ENCODE assay signal across 8 mouse cellular contexts in the genomic region with DNA sequence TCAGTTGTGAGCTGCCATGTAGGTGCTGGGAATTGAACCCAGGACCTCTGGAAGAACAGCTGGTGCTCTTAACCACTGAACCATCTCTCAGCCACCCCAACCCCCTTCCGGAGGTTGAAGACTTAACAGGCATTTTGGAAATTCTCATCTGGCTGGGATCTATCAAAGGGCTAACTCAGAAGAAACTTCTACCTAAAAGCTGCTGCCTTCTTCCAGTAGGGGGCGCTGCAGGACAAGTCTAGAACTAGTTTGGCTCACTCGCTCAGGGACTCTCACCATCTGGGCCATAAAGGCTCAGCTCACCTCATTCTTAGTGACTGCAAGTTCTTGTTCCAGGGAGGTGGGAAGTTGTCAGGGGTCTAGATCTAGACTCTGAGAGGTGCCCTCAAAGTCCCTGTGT. TPM values are rescaled to one million over a fixed set of nuclear protein-coding genes. Genes with fewer than 3 reads are reported as not detected.
A peak's percentile ranks its signal among the peaks of the same experiment; 100 is the strongest.
DNase-seq lines count a peak whose midpoint lies in the region; ATAC-seq and TF ChIP-seq lines count a peak whose summit lies in the region.

No protein-coding gene starts in this region.

- H3K4me3 ChIP-seq in heart, adult 2 months, result no peak overlapping the region
- no peak overlapping the region for H3K4me3 ChIP-seq in kidney, embryonic 16.5 days (ENCODE audit: low read length)
- no peak overlapping the region for H3K4me3 ChIP-seq in liver, embryonic 14.5 days (ENCODE audit: insufficient read depth in 1 of 2, low read depth in 2 of 2, low read length in 2 of 2)
- no peak overlapping the region for H3K4me3 ChIP-seq in olfactory bulb, adult 2 months (ENCODE audit: insufficient read depth, low read depth, low read length)

- no peaks in the 10 kb centered on the region for H3K36me3 ChIP-seq in heart, adult 2 months (ENCODE audit: control insufficient read depth, insufficient read depth, low read length)
- H3K36me3 ChIP-seq in kidney, embryonic 16.5 days (ENCODE audit: insufficient read depth, low read length), result peaks cover 8% of the 10 kb centered on the region; the same call in 1 of the 2 replicates
- no peaks in the 10 kb centered on the region for H3K36me3 ChIP-seq in liver, embryonic 14.5 days (replicated peaks; ENCODE audit: control insufficient read depth, insufficient read depth, low read depth)

- intact Hi-C loops in heart, adult 2 months (cut with DNase I), result loop anchor here (1.0 to 5.0 kb wide), 6 partner anchors 43 to 308 kb away; partner anchors contain the start of genes Cenpt, Gfod2, Ranbp10 and Tsnaxip1

- DNase-seq in CD4-positive, CD25-positive, alpha-beta regulatory T cell, adult 2 months (ENCODE audit: low read depth, low spot score), result peak; percentile 93
- DNase-seq in adrenal gland, adult 8-10 months, result peak; percentile 72
- DNase-seq in embryo, embryonic 11.5 days (ENCODE audit: low read depth, low spot score), result peak; percentile 85
- peak; percentile 82 to 89 for DNase-seq in heart, adult 2 months
- DNase-seq in liver, embryonic 14.5 days (ENCODE audit: low read depth in 3 of 3, low spot score in 3 of 3), result peak; percentile 72 to 83 (median 81)
- DNase-seq in thymus, adult 18-20 months, result peak; percentile 65 to 77

- peak; percentile 56 for ATAC-seq in kidney, embryonic 16.5 days (ENCODE audit: low FRiP score, low TSS enrichment)
- peak; percentile 59 for ATAC-seq in liver, embryonic 14.5 days (ENCODE audit: insufficient read depth)

- H3K4me1 ChIP-seq in heart, adult 2 months (ENCODE audit: control insufficient read depth, insufficient read depth, low read length), result peaks cover 3% of the 10 kb centered on the region; the same call in 1 of the 2 replicates
- H3K4me1 ChIP-seq in kidney, embryonic 16.5 days (ENCODE audit: insufficient read depth, low read length), result no peaks in the 10 kb centered on the region
- no peaks in the 10 kb centered on the region for H3K4me1 ChIP-seq in liver, embryonic 14.5 days (replicated peaks; ENCODE audit: control insufficient read depth in 2 of 2, insufficient read depth in 2 of 2, low read length in 1 of 2)
- no peaks in the 10 kb centered on the region for H3K4me1 ChIP-seq in olfactory bulb, adult 2 months (ENCODE audit: control insufficient read depth, insufficient read depth, low read length)

- H3K4me2 ChIP-seq in kidney, embryonic 16.5 days (replicated peaks; ENCODE audit: low read depth, low read length), result no peak overlapping the region
- no peak overlapping the region for H3K4me2 ChIP-seq in liver, embryonic 14.5 days (ENCODE audit: low read depth)

- no peak overlapping the region for H3K9ac ChIP-seq in heart, adult 2 months (ENCODE audit: low read depth, low read length)
- H3K9ac ChIP-seq in kidney, embryonic 16.5 days (replicated peaks; ENCODE audit: low read length), result no peak overlapping the region
- no peak overlapping the region for H3K9ac ChIP-seq in liver, embryonic 14.5 days (replicated peaks)

- H3K9me3 ChIP-seq in kidney, embryonic 16.5 days (ENCODE audit: low read length), result no peaks in the 10 kb centered on the region
- no peaks in the 10 kb centered on the region for H3K9me3 ChIP-seq in liver, embryonic 14.5 days (ENCODE audit: control insufficient read depth, low read length)

- peak; percentile 89 for TF ChIP-seq CTCF in heart, adult 2 months (IDR thresholded peaks at IDR 0.05)
- peak; percentile 93 for TF ChIP-seq CTCF in liver, embryonic 14.5 days (IDR thresholded peaks at IDR 0.05; ENCODE audit: low read depth)
- TF ChIP-seq CTCF in olfactory bulb, adult 2 months (IDR thresholded peaks at IDR 0.05; ENCODE audit: insufficient read depth, low read depth, low read length), result peak; percentile 26; the same call in 1 of the 2 replicates

- peak; percentile 87 for TF ChIP-seq EP300 in heart, adult 2 months (IDR thresholded peaks at IDR 0.05; ENCODE audit: insufficient read depth, low read depth, low read length)
- TF ChIP-seq EP300 in liver, embryonic 14.5 days (IDR thresholded peaks at IDR 0.05; ENCODE audit: low read depth), result no peak

- WGBS in heart, adult 2 months, result 6% methylated on average over 3 of the region's 3 CpGs
- WGBS in kidney, embryonic 16.5 days, result 8% methylated on average over 3 of the region's 3 CpGs
- WGBS in liver, embryonic 14.5 days (ENCODE audit: insufficient replicate concordance), result 5% methylated on average over 3 of the region's 3 CpGs
- WGBS in olfactory bulb, adult 2 months, result 7% methylated on average over 3 of the region's 3 CpGs

- H3K27me3 ChIP-seq in heart, adult 2 months (ENCODE audit: control insufficient read depth, insufficient read depth, low read length), result no peaks in the 10 kb centered on the region
- H3K27me3 ChIP-seq in kidney, embryonic 16.5 days (ENCODE audit: insufficient read depth, low read length), result no peaks in the 10 kb centered on the region
- H3K27me3 ChIP-seq in liver, embryonic 14.5 days (ENCODE audit: control insufficient read depth, insufficient read depth, low read length), result no peaks in the 10 kb centered on the region

- peak overlapping the region; percentile 69 for H3K27ac ChIP-seq in heart, adult 2 months
- H3K27ac ChIP-seq in kidney, embryonic 16.5 days (ENCODE audit: low read length), result peak overlapping the region; percentile 57; the same call in 1 of the 2 replicates
- H3K27ac ChIP-seq in liver, embryonic 14.5 days, result no peak overlapping the region
- no peak overlapping the region for H3K27ac ChIP-seq in olfactory bulb, adult 2 months (ENCODE audit: insufficient read depth, low read depth, low read length)

- H3K79me2 ChIP-seq in heart, adult 2 months (replicated peaks; ENCODE audit: control insufficient read depth, insufficient read depth, low read length), result no peaks in the 10 kb centered on the region

- 0 out of 2 replicates have a peak, but pooled peaks have one; percentile 12 for TF ChIP-seq POLR2A in heart, adult 2 months (IDR thresholded peaks at IDR 0.05; ENCODE audit: insufficient read depth, low read depth, low read length)
- TF ChIP-seq POLR2A in olfactory bulb, adult 2 months (IDR thresholded peaks at IDR 0.05; ENCODE audit: insufficient read depth, low read depth, low read length), result no peak

RNA-seq across cellular contexts. Expression of gene Enkd1, which starts 6.1 kb away (rescaled TPM):
- total RNA-seq in adrenal gland, adult 8-10 months (2022), result 1 to 10 TPM; 4.6 to 8.1 (median 5.8) TPM
- 1 to 10 TPM; 1.4 to 1.9 TPM for total RNA-seq in heart, adult 2 months (2021)
- 2.0 and 2.2 TPM in 2 replicates for polyA plus RNA-seq in heart, adult 2 months (2012; rRNA removed)
- polyA plus RNA-seq in kidney, embryonic 16.5 days (2015; fragmentation: Nextera tagmentation; extraction: Ambion mirVana), result 29.0 and 34.1 TPM in 2 replicates
- polyA plus RNA-seq in liver, embryonic 14.5 days (2012; rRNA removed), result 7.0 and 7.8 TPM in 2 replicates
- 4.8 and 6.5 TPM in 2 replicates for polyA plus RNA-seq in liver, embryonic 14.5 days (2014; fragmentation: Nextera tagmentation; extraction: Ambion mirVana)
- not detected in 2 replicates for polyA plus RNA-seq in olfactory bulb, adult 2 months (2012; ENCODE audit: insufficient read depth, insufficient read length, low replicate concordance, missing spikeins)

RNA-seq across cellular contexts. Expression of gene 4933405L10Rik, which starts 6.7 kb away (rescaled TPM):
- total RNA-seq in adrenal gland, adult 8-10 months (2022), result not detected
- total RNA-seq in heart, adult 2 months (2021), result not detected
- not detected in 2 replicates for polyA plus RNA-seq in heart, adult 2 months (2012; rRNA removed)
- not detected in 2 replicates for polyA plus RNA-seq in kidney, embryonic 16.5 days (2015; fragmentation: Nextera tagmentation; extraction: Ambion mirVana)
- polyA plus RNA-seq in liver, embryonic 14.5 days (2012; rRNA removed), result not detected in 2 replicates
- polyA plus RNA-seq in liver, embryonic 14.5 days (2014; fragmentation: Nextera tagmentation; extraction: Ambion mirVana), result not detected in 2 replicates
- polyA plus RNA-seq in olfactory bulb, adult 2 months (2012; ENCODE audit: insufficient read depth, insufficient read length, low replicate concordance, missing spikeins), result not detected in 2 replicates

RNA-seq across cellular contexts. Expression of gene Pard6a, which starts 13.2 kb away (rescaled TPM):
- total RNA-seq in adrenal gland, adult 8-10 months (2022), result 10 to 100 TPM; 10.7 to 14.2 (median 12.8) TPM
- 1 to 10 TPM; 5.5 to 6.8 TPM for total RNA-seq in heart, adult 2 months (2021)
- polyA plus RNA-seq in heart, adult 2 months (2012; rRNA removed), result 12.0 and 18.6 TPM in 2 replicates
- polyA plus RNA-seq in kidney, embryonic 16.5 days (2015; fragmentation: Nextera tagmentation; extraction: Ambion mirVana), result 18.0 and 20.1 TPM in 2 replicates
- 5.9 and 6.0 TPM in 2 replicates for polyA plus RNA-seq in liver, embryonic 14.5 days (2012; rRNA removed)
- polyA plus RNA-seq in liver, embryonic 14.5 days (2014; fragmentation: Nextera tagmentation; extraction: Ambion mirVana), result 6.4 and 7.9 TPM in 2 replicates
- polyA plus RNA-seq in olfactory bulb, adult 2 months (2012; ENCODE audit: insufficient read depth, insufficient read length, low replicate concordance, missing spikeins), result not detected in 2 replicates

RNA-seq across cellular contexts. Expression of gene Acd, which starts 13.2 kb away (rescaled TPM):
- total RNA-seq in adrenal gland, adult 8-10 months (2022), result 10 to 100 TPM; 22.3 to 37.1 (median 29.5) TPM
- 10 to 100 TPM in 1 of 2 experiments, 1 to 10 TPM in 1; 10.0 to 11.1 TPM for total RNA-seq in heart, adult 2 months (2021)
- 19.7 and 22.3 TPM in 2 replicates for polyA plus RNA-seq in heart, adult 2 months (2012; rRNA removed)
- polyA plus RNA-seq in kidney, embryonic 16.5 days (2015; fragmentation: Nextera tagmentation; extraction: Ambion mirVana), result 65.7 and 67.6 TPM in 2 replicates
- polyA plus RNA-seq in liver, embryonic 14.5 days (2012; rRNA removed), result 8.8 and 11.0 TPM in 2 replicates
- 20.3 and 23.7 TPM in 2 replicates for polyA plus RNA-seq in liver, embryonic 14.5 days (2014; fragmentation: Nextera tagmentation; extraction: Ambion mirVana)
- not detected in 2 replicates for polyA plus RNA-seq in olfactory bulb, adult 2 months (2012; ENCODE audit: insufficient read depth, insufficient read length, low replicate concordance, missing spikeins)

RNA-seq across cellular contexts. Expression of gene Carmil2, which starts 28.1 kb away (rescaled TPM):
- 1 to 10 TPM; 2.1 to 3.9 (median 3.1) TPM for total RNA-seq in adrenal gland, adult 8-10 months (2022)
- total RNA-seq in heart, adult 2 months (2021), result under 1 TPM; 0.16 to 0.25 TPM
- 0.29 and 1.4 TPM in 2 replicates for polyA plus RNA-seq in heart, adult 2 months (2012; rRNA removed)
- 0.49 and 0.52 TPM in 2 replicates for polyA plus RNA-seq in kidney, embryonic 16.5 days (2015; fragmentation: Nextera tagmentation; extraction: Ambion mirVana)
- polyA plus RNA-seq in liver, embryonic 14.5 days (2012; rRNA removed), result 1.3 and 1.4 TPM in 2 replicates
- polyA plus RNA-seq in liver, embryonic 14.5 days (2014; fragmentation: Nextera tagmentation; extraction: Ambion mirVana), result 0.24 and 0.33 TPM in 2 replicates
- polyA plus RNA-seq in olfactory bulb, adult 2 months (2012; ENCODE audit: insufficient read depth, insufficient read length, low replicate concordance, missing spikeins), result 218 TPM in 1 of 2 replicates, not detected in the other

Comparison
In these comparisons a context has a peak if more than half of its experiments do, and no peak if none do; other contexts are left out.
1. H3K27ac ChIP-seq: peak in heart, adult 2 months (single experiment) and kidney, embryonic 16.5 days (single experiment); none in liver, embryonic 14.5 days (single experiment) and olfactory bulb, adult 2 months (single experiment).
2. CTCF ChIP-seq: peak in every context shown above with its lines; median percentile 93 in liver, embryonic 14.5 days; 89 in heart, adult 2 months; 26 in olfactory bulb, adult 2 months.
3. Peak in every context shown above with its lines, with median percentiles within 50 percentile points of each other: DNase-seq.